Comparison of ENCODE assay signal across 25 mouse cellular contexts in the genomic region with DNA sequence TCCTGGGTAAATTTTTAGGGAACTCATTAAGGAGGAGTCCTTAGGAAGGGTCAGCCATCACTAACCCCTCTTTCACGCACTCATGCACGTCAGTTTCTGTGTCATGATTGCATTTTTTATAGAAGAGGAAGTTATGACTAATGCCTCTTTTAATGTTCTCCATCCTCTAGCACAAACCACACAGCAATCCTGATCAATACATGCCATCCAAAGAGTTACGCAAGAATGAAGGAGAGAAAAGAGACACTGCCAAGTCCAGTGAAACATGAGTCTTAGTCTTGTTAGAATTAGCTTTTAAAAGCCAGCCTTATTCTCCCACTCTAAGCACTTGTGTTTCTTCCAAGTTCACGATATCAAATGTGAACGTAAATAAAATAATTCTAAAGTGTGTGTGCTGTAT.
DNase-seq lines count a peak whose midpoint lies in the region; ATAC-seq and TF ChIP-seq lines count a peak whose summit lies in the region.
"Had no signal": no experiment of that assay in that cellular context is flagged by ENCODE, and none has a peak within 500 bp of the region (broad histone marks: within the 10 kb centered on the region; RNA-seq: fewer than 3 reads in every experiment).

No protein-coding gene starts in this region.

- H3K79me2 ChIP-seq in myocyte (ENCODE audit: control insufficient read depth, insufficient read depth) = no peaks in the 10 kb centered on the region

- no peaks in the 10 kb centered on the region for H3K27me3 ChIP-seq in myocyte (ENCODE audit: control insufficient read depth, insufficient read depth, insufficient read length)
- H3K27me3 ChIP-seq in hindbrain, postnatal 0 days (ENCODE audit: insufficient read depth, low read length) = no peaks in the 10 kb centered on the region
- no peaks in the 10 kb centered on the region for H3K27me3 ChIP-seq in midbrain, postnatal 0 days (ENCODE audit: insufficient read depth, low read length)
- H3K27me3 ChIP-seq: CH12.LX; embryonic facial prominence, embryonic 12.5 days; embryonic facial prominence, embryonic 15.5 days; forebrain, embryonic 12.5 days; forebrain, embryonic 15.5 days; hindbrain, embryonic 12.5 days; hindbrain, embryonic 15.5 days; intestine, embryonic 15.5 days had no signal

- DNase-seq in 416B (ENCODE audit: low read depth) (peak; percentile 26), NIH3T3 (ENCODE audit: low read depth) (peak; percentile 72)
- DNase-seq in fibroblast of lung, adult 2 months (ENCODE audit: low read depth) = peak; percentile 51
- DNase-seq in hindbrain, postnatal 0 days (ENCODE audit: low spot score) = no peak
- no peak for DNase-seq in midbrain, postnatal 0 days (ENCODE audit: low spot score)
- DNase-seq in left cerebral cortex, adult 2 months (ENCODE audit: extremely low spot score in 1 of 2, low spot score in 2 of 2) = no peak
- DNase-seq: adrenal gland, postnatal 10 days; adrenal gland, postnatal 36 days; cerebellum, adult 18-20 months; cerebellum, adult 9-10 months; cerebellum, postnatal 14 days; gastrocnemius, postnatal 25 days; heart, adult 2 months had no signal

- no peaks in the 10 kb centered on the region for H3K9me3 ChIP-seq in hindbrain, postnatal 0 days (ENCODE audit: low read length)
- H3K9me3 ChIP-seq in midbrain, postnatal 0 days (ENCODE audit: low read length) = no peaks in the 10 kb centered on the region
- H3K9me3 ChIP-seq: embryonic facial prominence, embryonic 12.5 days; embryonic facial prominence, embryonic 15.5 days; forebrain, embryonic 12.5 days; forebrain, embryonic 15.5 days; G1E; heart, embryonic 10.5 days; hindbrain, embryonic 12.5 days; hindbrain, embryonic 15.5 days; intestine, embryonic 15.5 days had no signal

- no peaks in the 10 kb centered on the region for H3K4me1 ChIP-seq in hindbrain, postnatal 0 days (ENCODE audit: insufficient read depth, low read length)
- no peaks in the 10 kb centered on the region for H3K4me1 ChIP-seq in midbrain, postnatal 0 days (ENCODE audit: insufficient read depth, low read length)
- H3K4me1 ChIP-seq: embryonic facial prominence, embryonic 12.5 days; embryonic facial prominence, embryonic 15.5 days; forebrain, embryonic 12.5 days; forebrain, embryonic 15.5 days; heart, embryonic 10.5 days; hindbrain, embryonic 12.5 days; hindbrain, embryonic 15.5 days; intestine, embryonic 15.5 days had no signal

- WGBS in hindbrain, postnatal 0 days = 89% methylated on average over 5 of the region's 5 CpGs
- 94% methylated on average over 5 of the region's 5 CpGs for WGBS in midbrain, postnatal 0 days

- H3ac ChIP-seq in myocyte (ENCODE audit: control insufficient read depth, insufficient read length) = no peak overlapping the region

- H3K4me3 ChIP-seq in myocyte = no peak overlapping the region
- H3K4me3 ChIP-seq in hindbrain, postnatal 0 days (ENCODE audit: low read length) = no peak overlapping the region
- no peak overlapping the region for H3K4me3 ChIP-seq in midbrain, postnatal 0 days (ENCODE audit: low read depth, low read length)
- no peak overlapping the region for H3K4me3 ChIP-seq in left cerebral cortex, adult 2 months
- H3K4me3 ChIP-seq: embryonic facial prominence, embryonic 12.5 days; embryonic facial prominence, embryonic 15.5 days; forebrain, embryonic 12.5 days; forebrain, embryonic 15.5 days; heart, adult 2 months; heart, embryonic 10.5 days; hindbrain, embryonic 12.5 days; hindbrain, embryonic 15.5 days; intestine, embryonic 15.5 days had no signal

- no peak overlapping the region for H3K9ac ChIP-seq in hindbrain, postnatal 0 days (replicated peaks; ENCODE audit: low read length)
- H3K9ac ChIP-seq in midbrain, postnatal 0 days (replicated peaks; ENCODE audit: low read length, poor library complexity, severe bottlenecking) = no peak overlapping the region
- H3K9ac ChIP-seq: embryonic facial prominence, embryonic 12.5 days; embryonic facial prominence, embryonic 15.5 days; forebrain, embryonic 12.5 days; forebrain, embryonic 15.5 days; hindbrain, embryonic 12.5 days; hindbrain, embryonic 15.5 days; intestine, embryonic 15.5 days had no signal

- TF ChIP-seq POLR2A in myocyte (IDR thresholded peaks at IDR 0.05; ENCODE audit: insufficient read length, low read depth) = no peak

- no peak for TF ChIP-seq CTCF in hindbrain, postnatal 0 days (IDR thresholded peaks at IDR 0.05; ENCODE audit: low read depth)
- no peak for TF ChIP-seq CTCF in midbrain, postnatal 0 days (IDR thresholded peaks at IDR 0.05)
- TF ChIP-seq CTCF in left cerebral cortex, adult 2 months (IDR thresholded peaks at IDR 0.05) = no peak

- no peak overlapping the region for H3K4me2 ChIP-seq in myocyte (ENCODE audit: low read depth)
- H3K4me2 ChIP-seq in hindbrain, postnatal 0 days (ENCODE audit: low read depth, low read length) = no peak overlapping the region
- H3K4me2 ChIP-seq in midbrain, postnatal 0 days (ENCODE audit: low read depth, low read length, poor library complexity, severe bottlenecking) = no peak overlapping the region
- H3K4me2 ChIP-seq: embryonic facial prominence, embryonic 12.5 days; embryonic facial prominence, embryonic 15.5 days; forebrain, embryonic 12.5 days; forebrain, embryonic 15.5 days; hindbrain, embryonic 12.5 days; hindbrain, embryonic 15.5 days; intestine, embryonic 15.5 days had no signal

- no peaks in the 10 kb centered on the region for H3K36me3 ChIP-seq in myocyte (ENCODE audit: control insufficient read depth, insufficient read depth)
- no peaks in the 10 kb centered on the region for H3K36me3 ChIP-seq in hindbrain, postnatal 0 days (ENCODE audit: insufficient read depth, low read length)
- H3K36me3 ChIP-seq in midbrain, postnatal 0 days (ENCODE audit: insufficient read depth, low read length) = no peaks in the 10 kb centered on the region
- H3K36me3 ChIP-seq: embryonic facial prominence, embryonic 12.5 days; embryonic facial prominence, embryonic 15.5 days; forebrain, embryonic 12.5 days; forebrain, embryonic 15.5 days; G1E; heart, embryonic 10.5 days; hindbrain, embryonic 12.5 days; hindbrain, embryonic 15.5 days; intestine, embryonic 15.5 days had no signal

- intact Hi-C loops in left cerebral cortex, adult 2 months (cut with DNase I) = no loop called here

- H3K27ac ChIP-seq in hindbrain, postnatal 0 days = no peak overlapping the region
- no peak overlapping the region for H3K27ac ChIP-seq in midbrain, postnatal 0 days (ENCODE audit: low read depth, low read length)
- H3K27ac ChIP-seq in left cerebral cortex, adult 2 months = no peak overlapping the region
- H3K27ac ChIP-seq: embryonic facial prominence, embryonic 12.5 days; embryonic facial prominence, embryonic 15.5 days; forebrain, embryonic 12.5 days; forebrain, embryonic 15.5 days; heart, adult 2 months; heart, embryonic 10.5 days; hindbrain, embryonic 12.5 days; hindbrain, embryonic 15.5 days; intestine, embryonic 15.5 days had no signal

- no peak for ATAC-seq in hindbrain, postnatal 0 days
- no peak for ATAC-seq in midbrain, postnatal 0 days (ENCODE audit: low FRiP score)
- ATAC-seq: activated CD4-positive, CD25-positive, alpha-beta regulatory T cell, adult 4 months; forebrain, embryonic 15.5 days; intestine, embryonic 15.5 days had no signal

TF ChIP-seq in myocyte, 11 proteins besides CTCF, POLR2A, EP300 and RAD21:
- TF ChIP-seq MYOD1 (IDR thresholded peaks at IDR 0.05; ENCODE audit: control insufficient read depth in 1 of 3, insufficient read length in 2 of 3, low read depth in 2 of 3) = no peak
- peak; percentile 75 for TF ChIP-seq CEBPB (IDR thresholded peaks at IDR 0.05; ENCODE audit: insufficient read depth, poor library complexity, severe bottlenecking)
- TF ChIP-seq POLR2AphosphoS2 (IDR thresholded peaks at IDR 0.05; ENCODE audit: insufficient read length, low read depth) = no peak
TF ChIP-seq in myocyte: peak in this region for 1.

Comparison
In these comparisons a context has a peak if more than half of its experiments do, and no peak if none do; other contexts are left out.
1. DNase-seq: peak in 416B (single experiment), NIH3T3 (single experiment) and fibroblast of lung, adult 2 months (single experiment); none in hindbrain, postnatal 0 days (single experiment), midbrain, postnatal 0 days (single experiment) and left cerebral cortex, adult 2 months (0 of 2).